Mouse (Mus musculus): ENCODE results near the gene Prpsap1. TPM values are rescaled to one million over a fixed set of nuclear protein-coding genes. Genes with fewer than 3 reads are reported as not detected.
A peak's percentile ranks its signal among the peaks of the same experiment; 100 is the strongest.

Prpsap1 gene
- 10 to 100 TPM; 14.2 to 15.1 TPM for total RNA-seq (2021)
- long read RNA-seq, experiment 1, transcript Prpsap1-201 (10 exons, 1,841 nt), result major isoform, 25 of 31 reads
- long read RNA-seq, experiment 1, partial matches to known transcripts, result 2 of 31 reads
- long read RNA-seq, experiment 1, other reads (novel, unspliced or antisense), result 0 of 31 reads
- long read RNA-seq, experiment 2, transcript Prpsap1-201 (10 exons, 1,841 nt), result major isoform, 21 of 25 reads
- long read RNA-seq, experiment 2, partial matches to known transcripts, result 0 of 25 reads
- long read RNA-seq, experiment 2, other reads (novel, unspliced or antisense), result 4 of 25 reads

DNA sequence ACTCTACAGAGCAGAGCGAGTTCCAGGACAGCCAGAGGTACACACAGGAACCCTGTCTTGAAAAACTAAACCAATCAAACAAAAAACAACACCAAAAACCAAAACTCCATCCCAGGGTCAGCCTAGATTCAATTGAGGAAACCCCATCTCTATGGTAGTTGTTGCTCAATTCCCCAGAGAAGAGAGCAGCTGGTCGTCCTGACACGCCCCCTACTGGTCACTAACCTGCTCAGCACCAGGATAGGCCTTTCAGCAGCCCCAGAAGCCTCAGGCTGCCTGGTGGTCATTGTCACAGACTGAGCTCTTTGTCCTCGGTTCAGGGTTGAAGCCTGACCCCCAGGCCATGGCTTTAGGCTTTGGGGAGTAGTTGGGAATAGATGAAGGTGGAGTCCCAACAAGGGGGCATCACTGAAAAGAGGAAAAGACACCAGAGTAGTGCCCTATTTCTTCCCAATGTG is at the start of gene Prpsap1:
Prpsap1 (minus strand) TSS at position 408 of the 458 bp plus-strand sequence.
- peak within 1 kb of the TSS; percentile 58 for H3K27ac ChIP-seq
- H3K4me3 ChIP-seq, result no peak within 1 kb of the TSS
- intact Hi-C loops (cut with DNase I), result no loop called here
- DNase-seq, result peak; percentile 68
- peak; percentile 72 for TF ChIP-seq CTCF (IDR thresholded peaks at IDR 0.05)

DNA sequence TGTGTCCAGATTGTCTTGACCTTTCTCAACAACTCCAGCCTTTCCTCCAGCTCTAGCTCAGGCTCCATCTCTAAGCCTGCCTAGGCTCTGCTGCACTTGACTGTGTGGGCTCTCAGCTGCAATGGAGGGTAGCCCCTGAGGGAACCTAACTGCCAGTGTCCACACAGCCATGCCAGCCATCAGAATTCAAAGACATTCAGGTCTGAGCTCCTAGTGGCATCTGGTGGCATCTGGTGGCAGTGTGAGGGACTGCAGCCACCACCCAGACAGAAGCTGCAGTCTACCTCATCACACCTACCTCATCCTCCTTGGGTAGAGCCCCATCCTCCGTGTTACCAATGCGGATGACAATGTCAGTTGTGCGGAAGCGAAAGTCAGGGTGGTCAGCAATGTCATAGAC is 49.1 kb upstream of the Prpsap1 start:
- H3K4me3 ChIP-seq, result no peak overlapping the region
- intact Hi-C loops (cut with DNase I), result no loop called here
- peak; percentile 73 for TF ChIP-seq CTCF (IDR thresholded peaks at IDR 0.05)
- DNase-seq, result peak; percentile 46
- no peak overlapping the region for H3K27ac ChIP-seq

DNA sequence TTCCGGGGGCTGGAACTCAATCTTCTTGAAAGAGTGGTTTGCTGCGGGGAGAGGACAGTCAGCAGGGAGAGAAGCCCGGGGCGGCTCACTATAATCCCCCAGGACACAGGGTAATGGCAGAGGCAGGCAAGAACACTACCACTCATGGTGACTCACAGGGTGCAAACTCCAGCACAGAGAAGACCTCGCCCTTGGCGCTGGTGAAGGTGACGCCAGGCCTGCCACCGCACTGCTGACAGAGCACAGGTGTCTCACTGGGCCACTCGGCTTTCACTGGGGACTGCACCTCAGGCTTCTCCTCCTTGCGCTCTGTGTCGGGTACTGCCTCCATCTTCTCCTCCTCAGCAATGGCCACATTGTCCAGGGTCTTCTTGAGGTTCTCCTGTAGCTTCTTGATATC is 47.2 kb upstream of the Prpsap1 start:
- intact Hi-C loops (cut with DNase I), result no loop called here
- TF ChIP-seq CTCF (IDR thresholded peaks at IDR 0.05), result no peak
- H3K27ac ChIP-seq, result no peak overlapping the region
- no peak for DNase-seq
- no peak overlapping the region for H3K4me3 ChIP-seq

DNA sequence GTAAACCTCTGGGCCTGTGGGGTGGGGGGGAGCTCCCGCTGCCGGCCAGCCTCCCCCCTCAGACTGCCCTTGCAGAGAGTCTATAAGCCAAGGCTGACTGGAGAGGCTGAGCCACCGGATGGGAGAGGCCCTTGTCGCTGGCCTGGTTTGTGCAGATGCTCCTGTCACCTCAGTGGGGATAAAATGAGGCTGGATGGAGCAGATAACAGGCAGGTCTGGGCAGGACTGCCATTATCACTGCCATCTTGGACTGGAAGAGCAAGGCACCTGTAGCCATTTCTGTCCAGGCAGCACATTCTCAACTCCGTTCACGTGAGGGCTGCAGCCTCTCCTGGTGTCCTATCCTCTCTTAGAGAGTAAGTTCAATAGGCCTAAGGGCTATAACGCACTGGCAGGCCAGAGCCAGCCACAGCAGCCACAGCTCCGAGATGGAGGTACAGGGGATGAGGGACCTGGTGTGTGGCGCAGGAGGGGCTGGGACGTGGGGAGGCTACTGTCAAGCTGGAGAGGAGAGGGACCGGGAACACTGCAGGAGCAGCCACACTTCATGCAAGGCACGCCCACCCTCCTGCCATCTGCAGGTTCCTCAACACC is 44.2 kb upstream of the Prpsap1 start:
- H3K4me3 ChIP-seq, result no peak overlapping the region
- intact Hi-C loops (cut with DNase I), result no loop called here
- TF ChIP-seq CTCF (IDR thresholded peaks at IDR 0.05), result no peak
- H3K27ac ChIP-seq, result no peak overlapping the region
- DNase-seq, result no peak

DNA sequence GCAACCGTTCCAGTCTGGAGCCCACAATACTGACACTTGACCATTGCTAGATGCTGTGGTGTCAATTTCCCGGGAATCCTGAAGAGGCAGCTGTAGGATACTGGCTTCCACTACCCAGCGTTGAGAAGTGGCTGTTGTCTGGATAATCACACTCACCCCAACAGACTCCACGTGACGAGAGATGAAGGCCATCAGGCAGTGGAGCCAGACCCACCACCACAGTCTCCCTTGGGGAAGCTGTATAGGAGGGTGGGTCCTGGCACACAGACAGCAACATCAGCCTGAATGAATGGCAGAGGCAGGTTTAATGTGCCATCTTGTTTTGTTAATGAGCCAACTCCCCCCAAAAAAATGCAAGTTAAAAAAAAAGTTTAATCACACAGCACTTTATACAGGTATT is 43.4 kb upstream of the Prpsap1 start:
- Histone ChIP-seq H3K27ac (no peak overlapping the region), H3K4me3 (no peak overlapping the region)
- intact Hi-C loops (cut with DNase I), result no loop called here
- no peak for TF ChIP-seq CTCF (IDR thresholded peaks at IDR 0.05)
- no peak for DNase-seq

DNA sequence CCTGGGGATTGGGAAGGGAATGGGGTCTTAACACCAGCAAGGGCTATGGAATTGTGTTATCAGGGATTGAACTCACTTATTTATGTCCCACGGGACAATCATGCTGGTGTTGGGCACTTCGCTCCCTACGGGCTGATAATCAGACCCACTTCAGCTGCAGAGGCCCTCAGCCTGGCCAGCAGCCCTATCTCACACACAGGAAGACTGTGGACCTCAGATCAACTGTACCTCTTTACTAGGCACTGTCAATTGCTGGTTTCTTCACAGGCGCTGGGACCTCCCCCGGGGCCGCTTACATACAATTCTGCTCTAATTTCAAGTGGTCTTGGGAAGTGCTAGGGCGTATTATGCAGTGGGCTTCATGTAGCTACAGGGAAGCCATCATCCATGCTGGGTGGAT is 42.7 kb upstream of the Prpsap1 start:
- DNase-seq, result no peak
- intact Hi-C loops (cut with DNase I), result no loop called here

DNA sequence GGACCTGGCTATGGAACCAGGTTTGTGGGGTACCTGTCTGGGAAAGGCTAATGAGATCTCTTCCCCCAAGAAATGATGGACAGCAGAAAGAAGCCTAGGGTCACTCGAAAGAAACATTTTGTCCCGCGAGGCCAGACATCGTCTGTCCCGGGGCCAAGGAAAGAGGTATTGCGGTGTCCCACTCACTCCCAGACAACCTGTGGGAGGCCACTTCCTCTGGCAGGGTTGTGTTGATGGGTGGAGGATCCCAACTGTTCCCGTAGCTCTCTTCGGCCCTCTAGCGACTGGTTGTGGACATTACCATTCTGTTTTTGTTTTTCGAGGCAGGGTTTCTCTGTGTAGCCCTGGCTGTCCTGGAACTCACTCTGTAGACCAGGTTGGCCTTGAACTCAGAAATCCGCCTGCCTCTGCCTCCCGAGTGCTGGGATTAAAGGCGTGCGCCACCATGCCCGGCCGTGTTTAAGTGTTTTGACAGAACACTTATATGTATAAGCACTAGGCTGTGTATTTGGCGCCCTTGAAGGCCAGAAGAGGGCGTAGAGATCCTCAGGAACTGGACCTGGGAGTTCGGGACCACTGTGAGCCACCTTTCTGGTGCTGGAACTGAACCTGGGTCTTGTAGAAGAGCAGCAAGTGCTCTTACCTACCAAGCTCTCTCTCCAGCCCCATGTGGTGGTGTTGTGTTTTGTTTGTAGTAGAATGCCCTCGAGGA is 40.3 kb upstream of the Prpsap1 start:
- intact Hi-C loops (cut with DNase I), result loop anchor here (1.0 kb wide), 1 partner anchor 33 kb away; no protein-coding TSS in a partner anchor
- H3K27ac ChIP-seq, result peak overlapping the region; percentile 79
- H3K4me3 ChIP-seq, result peak overlapping the region; percentile 81
- DNase-seq, result peak; percentile 74
- TF ChIP-seq CTCF (IDR thresholded peaks at IDR 0.05), result peak; percentile 77

More for the DNA sequence above, 42.7 kb upstream of the Prpsap1 start:
- no peak overlapping the region for H3K27ac ChIP-seq
- no peak overlapping the region for H3K4me3 ChIP-seq
- TF ChIP-seq CTCF (IDR thresholded peaks at IDR 0.05), result no peak

DNA sequence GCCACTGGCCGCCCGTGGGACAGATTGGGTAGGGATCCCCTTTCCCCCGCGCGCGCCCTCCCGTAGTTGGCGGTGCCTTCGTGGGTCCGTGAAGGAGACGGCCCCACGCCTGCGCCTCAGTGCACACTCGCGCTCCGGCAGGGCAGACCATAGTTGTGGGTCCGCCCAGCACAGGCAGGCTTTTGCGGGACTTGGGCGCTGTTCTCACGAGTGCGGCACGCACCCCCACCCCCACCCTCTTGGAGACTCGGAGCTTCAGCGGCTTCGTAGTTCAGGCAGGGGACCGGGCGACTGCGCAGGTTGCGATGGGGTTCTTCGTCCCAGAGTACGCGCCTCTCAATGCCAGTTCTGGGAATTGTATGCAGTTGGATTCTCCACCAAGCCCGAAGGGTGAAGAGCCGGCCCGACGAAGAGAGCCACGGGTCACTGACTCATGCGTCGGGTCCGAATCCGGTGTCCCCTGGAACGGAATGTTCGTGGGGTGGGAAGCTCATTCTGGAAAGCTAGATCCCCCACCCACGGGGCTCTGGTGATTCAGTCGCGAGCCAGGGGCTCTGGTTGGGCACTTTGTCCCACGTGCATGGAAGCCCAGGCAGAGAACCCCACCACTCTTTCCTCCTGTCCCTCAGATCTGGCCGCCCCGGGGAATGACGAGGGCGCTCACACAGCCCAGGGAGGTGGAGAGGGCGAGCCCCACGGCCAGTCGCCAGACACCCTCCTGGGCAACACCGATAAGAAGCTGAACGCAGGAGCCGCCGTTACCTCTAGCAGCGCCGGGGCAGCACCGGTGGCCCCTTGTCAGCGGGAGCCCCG is 39.5 kb upstream of the Prpsap1 start:
- TF ChIP-seq CTCF (IDR thresholded peaks at IDR 0.05), result no peak
- DNase-seq, result peak; percentile 46
- intact Hi-C loops (cut with DNase I), result loop anchor here (1.0 kb wide), 1 partner anchor 32 kb away; no protein-coding TSS in a partner anchor
- H3K27ac ChIP-seq, result peak overlapping the region; percentile 79
- H3K4me3 ChIP-seq, result peak overlapping the region; percentile 81

DNA sequence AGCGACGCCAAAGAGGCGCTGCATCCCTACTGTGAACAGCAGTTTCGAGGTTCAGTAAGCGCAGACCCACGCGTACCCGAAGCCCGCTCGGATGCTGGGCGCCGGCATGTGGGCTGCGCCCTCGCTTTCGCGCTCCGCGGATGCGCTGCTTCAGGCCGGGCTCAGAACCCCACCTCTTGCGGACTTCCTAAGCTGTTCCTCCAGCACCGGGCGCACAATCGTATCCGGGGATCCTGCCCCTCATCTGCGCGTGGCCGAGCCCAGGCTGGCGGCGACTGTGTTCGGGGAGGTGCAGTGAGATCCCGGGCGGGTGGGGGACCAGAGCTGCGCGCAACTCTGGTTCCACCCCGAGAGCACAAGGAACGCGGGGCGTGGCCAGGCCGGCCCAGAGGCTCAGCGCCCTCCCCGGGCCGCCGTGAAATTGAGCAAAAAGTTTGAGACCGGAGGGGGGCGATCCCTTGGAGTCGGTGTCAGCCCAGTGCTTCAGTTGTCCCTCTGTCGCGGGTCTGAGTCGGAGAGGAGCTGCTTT is 38.9 kb upstream of the Prpsap1 start:
- intact Hi-C loops (cut with DNase I), result no loop called here
- peak; percentile 33 for TF ChIP-seq CTCF (IDR thresholded peaks at IDR 0.05)
- DNase-seq, result peak; percentile 81
- H3K4me3 ChIP-seq, result peak overlapping the region; percentile 81
- H3K27ac ChIP-seq, result peak overlapping the region; percentile 79

DNA sequence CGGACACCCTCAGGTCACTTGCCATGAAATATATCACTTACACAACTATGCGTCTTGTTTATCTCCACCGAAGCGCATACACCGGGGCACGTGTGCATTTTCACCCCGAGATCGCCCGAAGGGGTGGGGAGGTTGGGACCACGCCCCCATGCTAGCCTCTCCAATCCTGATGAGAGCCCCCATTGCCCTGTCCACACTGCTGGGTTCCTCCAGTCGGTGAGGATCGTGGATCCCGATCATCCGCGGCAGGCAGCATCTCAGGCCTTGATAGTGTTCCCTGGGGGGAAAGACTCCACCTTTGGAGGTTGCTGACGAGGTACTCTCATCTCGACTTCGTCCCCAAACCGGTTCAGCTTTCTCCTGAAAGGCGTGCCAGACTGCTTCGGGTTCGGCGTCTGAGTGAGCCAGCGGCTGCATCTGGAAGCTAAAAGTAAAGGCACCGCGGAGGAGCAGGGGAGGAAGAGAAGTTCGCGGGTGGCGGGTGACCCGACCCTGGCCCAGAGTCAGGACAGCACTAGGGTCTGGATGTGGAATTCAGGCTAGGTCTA is 38.3 kb upstream of the Prpsap1 start:
- H3K27ac ChIP-seq, result peak overlapping the region; percentile 79
- intact Hi-C loops (cut with DNase I), result no loop called here
- peak overlapping the region; percentile 81 for H3K4me3 ChIP-seq
- no peak for TF ChIP-seq CTCF (IDR thresholded peaks at IDR 0.05)
- no peak for DNase-seq

DNA sequence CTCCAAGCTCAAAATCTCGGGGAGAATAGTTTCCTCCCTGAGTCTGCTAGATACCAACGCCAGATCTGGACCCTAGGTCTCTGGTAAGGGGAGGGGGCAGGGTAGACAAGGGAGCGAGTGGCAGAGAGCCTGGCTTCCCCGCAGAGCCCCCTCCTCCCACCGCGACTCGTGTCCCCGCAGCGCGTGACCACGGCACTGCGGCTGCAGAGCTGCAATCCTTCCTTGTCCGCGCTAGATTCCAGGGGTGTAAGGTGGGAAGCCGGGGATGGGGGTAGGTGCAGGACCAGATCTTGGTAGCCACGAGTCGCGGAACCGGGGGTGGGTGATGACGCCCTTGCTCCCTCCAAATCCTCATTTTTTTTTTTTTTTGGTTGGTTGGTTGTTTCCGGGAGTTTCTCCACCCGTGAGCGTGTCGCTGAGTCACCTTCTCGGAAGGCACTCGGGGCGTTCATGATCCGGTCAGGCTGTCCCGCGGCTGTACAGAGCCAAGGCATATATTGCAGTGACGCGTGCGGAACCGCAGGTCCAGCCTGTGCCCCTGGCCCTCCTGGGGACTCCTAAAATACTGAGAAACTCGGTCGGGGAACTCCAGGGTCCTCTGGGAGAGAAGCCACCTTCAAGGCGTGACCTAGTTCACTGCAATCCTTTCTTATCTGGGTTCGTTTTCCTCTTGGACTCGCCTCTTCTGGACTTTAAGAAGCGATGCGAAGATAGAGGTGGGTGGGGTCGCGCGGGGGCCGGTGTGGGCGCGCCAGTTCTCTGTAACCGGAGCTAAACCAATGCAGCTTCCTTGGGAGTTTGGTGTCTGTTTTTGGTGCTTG is 37.6 kb upstream of the Prpsap1 start:
- TF ChIP-seq CTCF (IDR thresholded peaks at IDR 0.05), result no peak
- intact Hi-C loops (cut with DNase I), result no loop called here

More for the DNA sequence above, 37.6 kb upstream of the Prpsap1 start:
- peak overlapping the region; percentile 81 for H3K4me3 ChIP-seq
- peak overlapping the region; percentile 35 for H3K27ac ChIP-seq
- peak; percentile 18 for DNase-seq

Data from gastrocnemius, adult 2 months (tissue).